Mouse (Mus musculus) CD4-positive naive resting alpha-beta T cell, adult 76 days (primary cell): ENCODE results near the gene Ucp1. TPM values are rescaled to one million over a fixed set of nuclear protein-coding genes. Genes with fewer than 3 reads are reported as not detected.

Experiments used
- total RNA-seq: library from RNA; stranded (reverse); gene quantifications from one replicate; pipeline ENCODE4 v1.2.4, GENCODE M21; 2023

Gene Ucp1
- not detected for total RNA-seq

DNA sequence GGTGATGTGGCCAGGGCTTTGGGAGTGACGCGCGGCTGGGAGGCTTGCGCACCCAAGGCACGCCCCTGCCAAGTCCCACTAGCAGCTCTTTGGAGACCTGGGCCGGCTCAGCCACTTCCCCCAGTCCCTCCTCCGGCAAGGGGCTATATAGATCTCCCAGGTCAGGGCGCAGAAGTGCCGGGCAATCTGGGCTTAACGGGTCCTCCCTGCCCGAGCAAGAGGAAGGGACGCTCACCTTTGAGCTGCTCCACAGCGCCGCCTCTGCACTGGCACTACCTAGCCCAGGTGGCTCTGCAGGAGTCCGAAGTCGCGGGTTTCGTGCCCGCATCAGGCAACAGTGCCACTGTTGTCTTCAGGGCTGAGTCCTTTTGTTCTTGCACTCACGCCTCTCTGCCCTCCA, at the start of gene Ucp1:
Ucp1 (plus strand) TSS at position 177 of the 400 bp plus-strand sequence.

DNA sequence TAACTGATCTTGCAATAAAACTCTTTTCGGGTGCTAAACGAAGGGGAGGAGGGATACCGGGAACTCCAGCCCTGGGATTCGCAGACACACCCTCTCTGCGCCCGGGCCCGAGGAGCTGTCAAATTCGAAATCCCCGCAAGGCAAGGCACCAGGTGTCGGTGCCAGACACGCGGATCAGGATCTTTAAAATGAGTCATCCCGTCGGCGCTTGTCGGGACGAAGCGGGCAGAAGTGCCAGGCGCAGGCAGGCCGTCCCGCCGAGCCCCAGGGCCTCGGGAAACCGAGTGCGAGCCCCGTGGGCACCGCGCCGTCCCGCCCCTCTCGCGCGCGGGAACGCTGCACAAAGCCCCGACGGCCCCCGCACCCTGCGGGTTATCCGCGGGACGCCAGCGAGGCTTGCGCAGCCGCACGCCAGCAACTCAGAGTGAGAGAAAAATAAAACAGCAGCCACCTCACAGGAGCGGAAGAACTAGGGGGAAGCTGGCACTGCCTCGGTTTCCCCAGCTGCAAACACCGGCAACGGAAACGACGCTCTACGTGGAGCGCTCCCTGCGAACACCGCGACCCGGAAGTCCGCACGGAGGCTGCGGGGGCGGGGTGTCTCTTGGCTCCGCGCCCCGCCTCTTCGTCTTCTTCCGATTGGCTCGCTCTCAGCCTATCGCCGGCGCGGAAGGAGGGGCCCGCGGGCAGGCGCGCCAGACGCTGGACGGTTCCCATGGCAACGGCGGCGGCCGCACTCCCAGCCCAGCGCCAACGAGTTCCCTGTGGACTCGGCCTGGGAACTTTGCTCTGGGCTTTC, 41.9 kb downstream of the Ucp1 start, which contains the start of gene Elmod2:
Elmod2 (minus strand) TSS at position 588 of the 799 bp plus-strand sequence.

Other genes starting within 250 kb of the Ucp1 start
- gene Tbc1d9, start 125.0 kb upstream of the Ucp1 start, total RNA-seq = 3.1 TPM
- not detected for gene Gm10645, start 124.2 kb upstream of the Ucp1 start, total RNA-seq
- gene Elmod2, start 42.1 kb downstream of the Ucp1 start, total RNA-seq = 7.0 TPM
- not detected for gene Mgat4d, start 58.1 kb downstream of the Ucp1 start, total RNA-seq
- gene Clgn, start 99.5 kb downstream of the Ucp1 start, total RNA-seq = not detected
- 22.9 TPM for gene Scoc, start 168.0 kb downstream of the Ucp1 start, total RNA-seq
- not detected for gene Olfr370, start 245.4 kb downstream of the Ucp1 start, total RNA-seq